Mouse (Mus musculus): ENCODE measurements around the gene Gm21731. TPM values are rescaled to one million over a fixed set of nuclear protein-coding genes. Genes with fewer than 3 reads are reported as not detected.
"Not testable (repeated sequence)": the region's sequence is repeated elsewhere in the genome, so short reads cannot be mapped to it uniquely, and the experiment has no call there.

The Gm21731 gene
- polyA plus RNA-seq, 1 experiment from 2014 or later: not detected

GRCm38 (mm10) chr13:120232447-120233049, 6.4 kb upstream of the Gm21731 start:
- not testable (repeated sequence) for H3K4me2 ChIP-seq (replicated peaks; ENCODE audit: low read depth); H3K27ac ChIP-seq (replicated peaks); H3K36me3 ChIP-seq (ENCODE audit: control insufficient read depth, insufficient read depth, low read length); DNase-seq (ENCODE audit: low spot score); H3K9ac ChIP-seq (ENCODE audit: low read length); ATAC-seq (ENCODE audit: low FRiP score, low TSS enrichment); H3K27me3 ChIP-seq (ENCODE audit: control insufficient read depth, insufficient read depth, low read length); H3K9me3 ChIP-seq (ENCODE audit: control insufficient read depth, low read length); H3K4me1 ChIP-seq (replicated peaks; ENCODE audit: control insufficient read depth, insufficient read depth); H3K4me3 ChIP-seq (ENCODE audit: low read depth, low read length)
- TF ChIP-seq CTCF (IDR thresholded peaks at IDR 0.05; ENCODE audit: low read depth): 0 out of 2 replicates have a peak, but pooled peaks have one; percentile 5
- 74% methylated on average over 13 of the region's 25 CpGs for WGBS

- not testable (repeated sequence) for H3K9me3 ChIP-seq (ENCODE audit: control insufficient read depth, low read length); H3K27ac ChIP-seq (replicated peaks); H3K4me2 ChIP-seq (replicated peaks; ENCODE audit: low read depth); H3K36me3 ChIP-seq (ENCODE audit: control insufficient read depth, insufficient read depth, low read length); ATAC-seq (ENCODE audit: low FRiP score, low TSS enrichment); H3K9ac ChIP-seq (ENCODE audit: low read length); DNase-seq (ENCODE audit: low spot score); H3K4me3 ChIP-seq (ENCODE audit: low read depth, low read length); H3K4me1 ChIP-seq (replicated peaks; ENCODE audit: control insufficient read depth, insufficient read depth); H3K27me3 ChIP-seq (ENCODE audit: control insufficient read depth, insufficient read depth, low read length)
- 61% methylated on average over 2 of the region's 3 CpGs for WGBS
Observed at GRCm38 (mm10) chr13:120251208-120251924, 12.5 kb downstream of the Gm21731 start.

GRCm38 (mm10) chr13:120258817-120259658, 20.1 kb downstream of the Gm21731 start:
- not testable (repeated sequence) for H3K27ac ChIP-seq (replicated peaks); H3K4me3 ChIP-seq (ENCODE audit: low read depth, low read length); DNase-seq (ENCODE audit: low spot score); H3K4me1 ChIP-seq (replicated peaks; ENCODE audit: control insufficient read depth, insufficient read depth); H3K9me3 ChIP-seq (ENCODE audit: control insufficient read depth, low read length); H3K36me3 ChIP-seq (ENCODE audit: control insufficient read depth, insufficient read depth, low read length); H3K9ac ChIP-seq (ENCODE audit: low read length); H3K4me2 ChIP-seq (replicated peaks; ENCODE audit: low read depth); H3K27me3 ChIP-seq (ENCODE audit: control insufficient read depth, insufficient read depth, low read length); ATAC-seq (ENCODE audit: low FRiP score, low TSS enrichment)
- 82% methylated on average over 3 of the region's 3 CpGs for WGBS

GRCm38 (mm10) chr13:120259718-120260117, 20.8 kb downstream of the Gm21731 start:
- H3K9me3 ChIP-seq (ENCODE audit: control insufficient read depth, low read length); H3K27me3 ChIP-seq (ENCODE audit: control insufficient read depth, insufficient read depth, low read length); H3K27ac ChIP-seq (replicated peaks); H3K9ac ChIP-seq (ENCODE audit: low read length); H3K4me2 ChIP-seq (replicated peaks; ENCODE audit: low read depth); H3K4me3 ChIP-seq (ENCODE audit: low read depth, low read length); DNase-seq (ENCODE audit: low spot score); ATAC-seq (ENCODE audit: low FRiP score, low TSS enrichment); H3K36me3 ChIP-seq (ENCODE audit: control insufficient read depth, insufficient read depth, low read length); H3K4me1 ChIP-seq (replicated peaks; ENCODE audit: control insufficient read depth, insufficient read depth): not testable (repeated sequence)
- 59% methylated on average over 3 of the region's 3 CpGs for WGBS

- not testable (repeated sequence) for H3K9me3 ChIP-seq (ENCODE audit: control insufficient read depth, low read length); H3K36me3 ChIP-seq (ENCODE audit: control insufficient read depth, insufficient read depth, low read length); H3K4me1 ChIP-seq (replicated peaks; ENCODE audit: control insufficient read depth, insufficient read depth); H3K4me3 ChIP-seq (ENCODE audit: low read depth, low read length); DNase-seq (ENCODE audit: low spot score); ATAC-seq (ENCODE audit: low FRiP score, low TSS enrichment); H3K27ac ChIP-seq (replicated peaks); H3K4me2 ChIP-seq (replicated peaks; ENCODE audit: low read depth); H3K9ac ChIP-seq (ENCODE audit: low read length); H3K27me3 ChIP-seq (ENCODE audit: control insufficient read depth, insufficient read depth, low read length)
- 78% methylated on average over 2 of the region's 2 CpGs for WGBS
Observed at GRCm38 (mm10) chr13:120262870-120263269, 24.0 kb downstream of the Gm21731 start, which contains the start of gene AF067061. TSS of gene AF067061 (plus strand) at chr13:120263114.

- H3K36me3 ChIP-seq (ENCODE audit: control insufficient read depth, insufficient read depth, low read length); H3K27ac ChIP-seq (replicated peaks); ATAC-seq (ENCODE audit: low FRiP score, low TSS enrichment); H3K4me3 ChIP-seq (ENCODE audit: low read depth, low read length); H3K27me3 ChIP-seq (ENCODE audit: control insufficient read depth, insufficient read depth, low read length); DNase-seq (ENCODE audit: low spot score); H3K9me3 ChIP-seq (ENCODE audit: control insufficient read depth, low read length); H3K4me1 ChIP-seq (replicated peaks; ENCODE audit: control insufficient read depth, insufficient read depth); H3K4me2 ChIP-seq (replicated peaks; ENCODE audit: low read depth); H3K9ac ChIP-seq (ENCODE audit: low read length): not testable (repeated sequence)
- 31% methylated on average over 1 of the region's 2 CpGs for WGBS
Observed at GRCm38 (mm10) chr13:120277837-120278236, 38.9 kb downstream of the Gm21731 start.
